Mouse (Mus musculus) brain, embryonic 14.5 days (tissue): ENCODE results near the gene G430095P16Rik.

Experiments
- CTCF ChIP-seq: fragments of 200-500 bp; IDR thresholded peaks from 2 replicates; pipeline ENCODE4 v1.5.1; 2012; ENCODE audit warnings: inconsistent platforms, mild to moderate bottlenecking, moderate library complexity, borderline replicate concordance; ENCODE audit not compliant: insufficient read depth, insufficient read length; ENCODE audit errors: extremely low read depth
- POLR2A ChIP-seq: fragments of 200-500 bp; IDR thresholded peaks from 2 replicates; pipeline ENCODE4 v1.6.1; 2012; ENCODE audit warnings: mild to moderate bottlenecking, inconsistent platforms, borderline replicate concordance; ENCODE audit not compliant: poor library complexity, insufficient read depth, insufficient read length, severe bottlenecking; ENCODE audit errors: extremely low read depth

DNA sequence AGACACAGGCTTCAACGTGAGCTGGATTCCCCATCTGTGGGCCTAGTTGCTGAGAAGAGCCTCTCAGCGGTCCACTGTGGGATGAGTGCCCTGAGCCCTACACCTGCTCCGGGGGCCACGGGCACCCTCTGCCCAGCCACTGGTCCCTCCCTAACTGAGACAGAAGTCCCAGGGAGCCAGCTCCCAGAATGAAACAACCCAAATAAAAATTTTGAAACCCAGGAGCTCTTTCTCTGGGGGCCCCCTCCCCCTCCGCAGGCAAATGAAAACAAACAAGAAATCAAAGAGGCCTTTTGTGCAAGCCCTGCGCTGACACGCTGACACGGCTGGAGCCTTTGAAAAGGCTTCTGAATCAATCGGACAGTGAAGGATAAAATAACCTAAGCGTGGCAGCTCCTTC lies 42.8 kb downstream of the G430095P16Rik start:
- TF ChIP-seq POLR2A (no peak), CTCF (no peak)
